Mouse (Mus musculus): ENCODE data around the gene Tubb1. TPM values are rescaled to one million over a fixed set of nuclear protein-coding genes. Genes with fewer than 3 reads are reported as not detected.

Gene Tubb1
- total and polyA plus RNA-seq, 2 experiments, result 0.18 to 0.33 TPM

GRCm38 (mm10) chr2:174472818-174473549 lies 22.5 kb downstream of the Tubb1 start, which contains the start of gene Prelid3b:
Gene Prelid3b, minus strand, starts transcription at chr2:174473081.
- H3K36me3 ChIP-seq (ENCODE audit: control insufficient read depth, insufficient read depth, low read length), result peaks cover 9% of the 10 kb centered on the region
- peak; percentile 90 for DNase-seq (ENCODE audit: extremely low read depth, low read depth, low spot score)
- TF ChIP-seq POLR2A (IDR thresholded peaks at IDR 0.05; ENCODE audit: extremely low read depth, insufficient read depth, low read length), result peak; percentile 55; the same call in 1 of the 2 replicates
- TF ChIP-seq CTCF (IDR thresholded peaks at IDR 0.05; ENCODE audit: low read depth, low read length), result no peak
- H3K79me2 ChIP-seq (ENCODE audit: control insufficient read depth, insufficient read depth, low read length), result peaks cover 13% of the 10 kb centered on the region; the same call in 1 of the 2 replicates
- H3K9ac ChIP-seq (ENCODE audit: low read depth, low read length), result peak within 1 kb of the TSS; percentile 87
- no peaks in the 10 kb centered on the region for H3K27me3 ChIP-seq (ENCODE audit: control insufficient read depth, insufficient read depth, low read length)
- H3K4me3 ChIP-seq (ENCODE audit: insufficient read depth, low read depth, low read length), result peak within 1 kb of the TSS; percentile 84
- under 1% methylated on average over 53 of the region's 53 CpGs for WGBS
- H3K4me1 ChIP-seq (ENCODE audit: control insufficient read depth, insufficient read depth, low read length), result peaks cover 3% of the 10 kb centered on the region
- peak within 1 kb of the TSS; percentile 86 for H3K27ac ChIP-seq (replicated peaks; ENCODE audit: insufficient read depth, low read depth, low read length)

GRCm38 (mm10) chr2:174473550-174473927 lies 23.0 kb downstream of the Tubb1 start:
- DNase-seq (ENCODE audit: extremely low read depth, low read depth, low spot score), result no peak
- Histone ChIP-seq H3K4me1 (ENCODE audit: control insufficient read depth, insufficient read depth, low read length) (peaks cover 3% of the 10 kb centered on the region), H3K27me3 (ENCODE audit: control insufficient read depth, insufficient read depth, low read length) (no peaks in the 10 kb centered on the region), H3K9ac (ENCODE audit: low read depth, low read length) (no peak overlapping the region), H3K4me3 (ENCODE audit: insufficient read depth, low read depth, low read length) (no peak overlapping the region), H3K27ac (replicated peaks; ENCODE audit: insufficient read depth, low read depth, low read length) (no peak overlapping the region), H3K36me3 (ENCODE audit: control insufficient read depth, insufficient read depth, low read length) (peaks cover 9% of the 10 kb centered on the region), H3K79me2 (ENCODE audit: control insufficient read depth, insufficient read depth, low read length) (peaks cover 13% of the 10 kb centered on the region; the same call in 1 of the 2 replicates)
- TF ChIP-seq CTCF (IDR thresholded peaks at IDR 0.05; ENCODE audit: low read depth, low read length) (no peak), POLR2A (IDR thresholded peaks at IDR 0.05; ENCODE audit: extremely low read depth, insufficient read depth, low read length) (no peak)
- WGBS, result 85% methylated on average over 5 of the region's 5 CpGs

- Histone ChIP-seq H3K27ac (replicated peaks; ENCODE audit: insufficient read depth, low read depth, low read length) (no peak overlapping the region), H3K79me2 (ENCODE audit: control insufficient read depth, insufficient read depth, low read length) (no peaks in the 10 kb centered on the region), H3K27me3 (ENCODE audit: control insufficient read depth, insufficient read depth, low read length) (no peaks in the 10 kb centered on the region), H3K9ac (ENCODE audit: low read depth, low read length) (no peak overlapping the region), H3K4me1 (ENCODE audit: control insufficient read depth, insufficient read depth, low read length) (no peaks in the 10 kb centered on the region), H3K4me3 (ENCODE audit: insufficient read depth, low read depth, low read length) (no peak overlapping the region), H3K36me3 (ENCODE audit: control insufficient read depth, insufficient read depth, low read length) (no peaks in the 10 kb centered on the region)
- TF ChIP-seq POLR2A (IDR thresholded peaks at IDR 0.05; ENCODE audit: extremely low read depth, insufficient read depth, low read length) (no peak), CTCF (IDR thresholded peaks at IDR 0.05; ENCODE audit: low read depth, low read length) (no peak)
- WGBS, result 83% methylated on average over 3 of the region's 3 CpGs
- no peak for DNase-seq (ENCODE audit: extremely low read depth, low read depth, low spot score)
These were observed 27.2 kb downstream of the Tubb1 start for GRCm38 (mm10) chr2:174477543-174478319.

GRCm38 (mm10) chr2:174478746-174479145 lies 28.3 kb downstream of the Tubb1 start:
- WGBS, result 84% methylated on average over 5 of the region's 5 CpGs
- Histone ChIP-seq H3K79me2 (ENCODE audit: control insufficient read depth, insufficient read depth, low read length) (no peaks in the 10 kb centered on the region), H3K27ac (replicated peaks; ENCODE audit: insufficient read depth, low read depth, low read length) (no peak overlapping the region), H3K27me3 (ENCODE audit: control insufficient read depth, insufficient read depth, low read length) (no peaks in the 10 kb centered on the region), H3K36me3 (ENCODE audit: control insufficient read depth, insufficient read depth, low read length) (no peaks in the 10 kb centered on the region), H3K4me1 (ENCODE audit: control insufficient read depth, insufficient read depth, low read length) (no peaks in the 10 kb centered on the region), H3K9ac (ENCODE audit: low read depth, low read length) (no peak overlapping the region), H3K4me3 (ENCODE audit: insufficient read depth, low read depth, low read length) (no peak overlapping the region)
- TF ChIP-seq POLR2A (IDR thresholded peaks at IDR 0.05; ENCODE audit: extremely low read depth, insufficient read depth, low read length) (no peak), CTCF (IDR thresholded peaks at IDR 0.05; ENCODE audit: low read depth, low read length) (no peak)
- no peak for DNase-seq (ENCODE audit: extremely low read depth, low read depth, low spot score)

GRCm38 (mm10) chr2:174487005-174487404 lies 36.5 kb downstream of the Tubb1 start:
- Histone ChIP-seq H3K4me1 (ENCODE audit: control insufficient read depth, insufficient read depth, low read length) (peaks cover 3% of the 10 kb centered on the region; the same call in 1 of the 2 replicates), H3K36me3 (ENCODE audit: control insufficient read depth, insufficient read depth, low read length) (no peaks in the 10 kb centered on the region), H3K27ac (replicated peaks; ENCODE audit: insufficient read depth, low read depth, low read length) (no peak overlapping the region), H3K9ac (ENCODE audit: low read depth, low read length) (no peak overlapping the region), H3K27me3 (ENCODE audit: control insufficient read depth, insufficient read depth, low read length) (no peaks in the 10 kb centered on the region), H3K4me3 (ENCODE audit: insufficient read depth, low read depth, low read length) (no peak overlapping the region), H3K79me2 (ENCODE audit: control insufficient read depth, insufficient read depth, low read length) (no peaks in the 10 kb centered on the region)
- WGBS, result 49% methylated on average over 5 of the region's 5 CpGs
- no peak for TF ChIP-seq CTCF (IDR thresholded peaks at IDR 0.05; ENCODE audit: low read depth, low read length)
- TF ChIP-seq POLR2A (IDR thresholded peaks at IDR 0.05; ENCODE audit: extremely low read depth, insufficient read depth, low read length), result no peak
- DNase-seq (ENCODE audit: extremely low read depth, low read depth, low spot score), result no peak
